Comparison of ENCODE assay signal across 8 mouse cellular contexts in the genomic region with DNA sequence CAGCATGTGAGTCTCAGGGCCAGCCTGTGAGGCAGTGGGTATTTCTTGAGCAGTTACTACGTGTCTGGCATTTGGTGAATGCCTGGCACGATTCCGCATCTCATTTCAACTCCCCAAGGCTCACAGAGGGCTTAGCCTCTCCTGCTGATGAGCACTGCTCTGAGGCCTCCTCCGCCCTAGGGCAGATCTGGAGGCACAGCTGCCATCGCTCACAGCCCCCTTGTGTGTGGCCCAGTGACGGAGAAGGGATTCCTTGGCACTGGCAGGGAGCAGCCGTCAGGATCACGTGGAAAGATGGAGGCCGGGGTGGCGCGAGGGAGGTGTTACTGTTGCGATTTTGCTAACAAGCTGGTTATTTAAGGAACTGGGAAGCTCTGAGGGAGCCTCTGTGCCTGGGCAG. TPM values are rescaled to one million over a fixed set of nuclear protein-coding genes. Genes with fewer than 3 reads are reported as not detected.
DNase-seq lines count a peak whose midpoint lies in the region; ATAC-seq and TF ChIP-seq lines count a peak whose summit lies in the region.
"Had no signal": no experiment of that assay in that cellular context is flagged by ENCODE, and none has a peak within 500 bp of the region (broad histone marks: within the 10 kb centered on the region; RNA-seq: fewer than 3 reads in every experiment).

No protein-coding gene starts in this region.

- H3K36me3 ChIP-seq in forebrain, embryonic 16.5 days (ENCODE audit: control insufficient read depth, insufficient read depth) = no peaks in the 10 kb centered on the region
- H3K36me3 ChIP-seq in midbrain, postnatal 0 days (ENCODE audit: insufficient read depth, low read length) = 0 out of 2 replicates have a peak, but pooled peaks cover 3% of the 10 kb centered on the region
- no peaks in the 10 kb centered on the region for H3K36me3 ChIP-seq in liver, embryonic 12.5 days
- no peaks in the 10 kb centered on the region for H3K36me3 ChIP-seq in stomach, postnatal 0 days (ENCODE audit: control insufficient read depth, insufficient read depth, low read length)

- DNase-seq in brain, embryonic 18.5 days (ENCODE audit: low read depth, low spot score) = peak; percentile 56
- DNase-seq in layer of hippocampus, postnatal 10 days (ENCODE audit: low spot score in 2 of 2) = peak; percentile 76 to 79
- DNase-seq in midbrain, postnatal 0 days (ENCODE audit: low spot score) = peak; percentile 71
- no peak for DNase-seq in heart, postnatal 4 days
- no peak for DNase-seq in stomach, postnatal 0 days (ENCODE audit: low spot score)
- DNase-seq: liver, postnatal 0 days had no signal

- H3K4me1 ChIP-seq in forebrain, embryonic 16.5 days (replicated peaks; ENCODE audit: control insufficient read depth, insufficient read depth, low read length) = peaks cover 47% of the 10 kb centered on the region
- peaks cover 4% of the 10 kb centered on the region; the same call in 1 of the 2 replicates for H3K4me1 ChIP-seq in midbrain, postnatal 0 days (ENCODE audit: insufficient read depth, low read length)
- H3K4me1 ChIP-seq in liver, embryonic 12.5 days = no peaks in the 10 kb centered on the region
- H3K4me1 ChIP-seq in stomach, postnatal 0 days (replicated peaks; ENCODE audit: control insufficient read depth, insufficient read depth) = no peaks in the 10 kb centered on the region

- peak; percentile 91 for ATAC-seq in forebrain, embryonic 16.5 days
- peak; percentile 74 for ATAC-seq in midbrain, postnatal 0 days (ENCODE audit: low FRiP score)
- no peak for ATAC-seq in liver, embryonic 12.5 days
- ATAC-seq in stomach, postnatal 0 days (ENCODE audit: low FRiP score, low TSS enrichment) = no peak; the same call in 1 of the 2 replicates
- ATAC-seq: liver, postnatal 0 days had no signal

- H3K4me2 ChIP-seq in forebrain, embryonic 16.5 days (ENCODE audit: low read length) = peak overlapping the region; percentile 32
- H3K4me2 ChIP-seq in midbrain, postnatal 0 days (ENCODE audit: low read depth, low read length, poor library complexity, severe bottlenecking) = no peak overlapping the region
- H3K4me2 ChIP-seq in liver, embryonic 12.5 days = no peak overlapping the region
- H3K4me2 ChIP-seq in stomach, postnatal 0 days (replicated peaks; ENCODE audit: low read depth) = no peak overlapping the region

- H3K9me3 ChIP-seq in forebrain, embryonic 16.5 days (ENCODE audit: control insufficient read depth, low read length) = no peaks in the 10 kb centered on the region
- no peaks in the 10 kb centered on the region for H3K9me3 ChIP-seq in midbrain, postnatal 0 days (ENCODE audit: low read length)
- no peaks in the 10 kb centered on the region for H3K9me3 ChIP-seq in liver, embryonic 12.5 days (replicated peaks)
- H3K9me3 ChIP-seq in stomach, postnatal 0 days (ENCODE audit: control insufficient read depth, low read length) = no peaks in the 10 kb centered on the region

- TF ChIP-seq CTCF in midbrain, postnatal 0 days (IDR thresholded peaks at IDR 0.05) = no peak
- no peak for TF ChIP-seq CTCF in stomach, postnatal 0 days (IDR thresholded peaks at IDR 0.05; ENCODE audit: low read depth)

- TF ChIP-seq EP300 in stomach, postnatal 0 days (optimal IDR thresholded peaks at IDR 0.05) = no peak

- 19% methylated on average over 12 of the region's 12 CpGs for WGBS in forebrain, embryonic 16.5 days
- WGBS in midbrain, postnatal 0 days = 26% methylated on average over 12 of the region's 12 CpGs
- 43% methylated on average over 12 of the region's 12 CpGs for WGBS in liver, embryonic 12.5 days (ENCODE audit: insufficient replicate concordance)
- 42% methylated on average over 12 of the region's 12 CpGs for WGBS in stomach, postnatal 0 days

- no peaks in the 10 kb centered on the region for H3K27me3 ChIP-seq in forebrain, embryonic 16.5 days (replicated peaks; ENCODE audit: control insufficient read depth, insufficient read depth, low read length)
- no peaks in the 10 kb centered on the region for H3K27me3 ChIP-seq in midbrain, postnatal 0 days (ENCODE audit: insufficient read depth, low read length)
- H3K27me3 ChIP-seq in liver, embryonic 12.5 days (replicated peaks) = peaks cover 14% of the 10 kb centered on the region
- H3K27me3 ChIP-seq in stomach, postnatal 0 days (ENCODE audit: control insufficient read depth, insufficient read depth, low read length) = no peaks in the 10 kb centered on the region

- peak overlapping the region; percentile 29 for H3K9ac ChIP-seq in forebrain, embryonic 16.5 days (replicated peaks; ENCODE audit: low read depth, low read length)
- H3K9ac ChIP-seq in midbrain, postnatal 0 days (replicated peaks; ENCODE audit: low read length, poor library complexity, severe bottlenecking) = no peak overlapping the region
- H3K9ac ChIP-seq in liver, embryonic 12.5 days = no peak overlapping the region
- no peak overlapping the region for H3K9ac ChIP-seq in stomach, postnatal 0 days (ENCODE audit: low read length)
- H3K9ac ChIP-seq: liver, postnatal 0 days had no signal

- no peak overlapping the region for H3K4me3 ChIP-seq in forebrain, embryonic 16.5 days (replicated peaks; ENCODE audit: low read length)
- no peak overlapping the region for H3K4me3 ChIP-seq in midbrain, postnatal 0 days (ENCODE audit: low read depth, low read length)
- no peak overlapping the region for H3K4me3 ChIP-seq in liver, embryonic 12.5 days
- no peak overlapping the region for H3K4me3 ChIP-seq in stomach, postnatal 0 days (ENCODE audit: low read depth, low read length)

- H3K27ac ChIP-seq in forebrain, embryonic 16.5 days (ENCODE audit: low read length) = peak overlapping the region; percentile 78
- H3K27ac ChIP-seq in midbrain, postnatal 0 days (ENCODE audit: low read depth, low read length) = 0 out of 2 replicates have a peak overlapping the region, but pooled peaks have one; percentile 3
- no peak overlapping the region for H3K27ac ChIP-seq in liver, embryonic 12.5 days
- H3K27ac ChIP-seq in stomach, postnatal 0 days (replicated peaks) = no peak overlapping the region

RNA-seq across cellular contexts. Expression of a gene that starts 52.7 kb away (rescaled TPM):
- 342 and 361 TPM in 2 replicates for polyA plus RNA-seq in forebrain, embryonic 16.5 days (2015; fragmentation: Nextera tagmentation; extraction: Ambion mirVana)
- 100 to 1,000 TPM; 220 to 257 TPM for total RNA-seq in layer of hippocampus, postnatal 10 days (2021)
- 188 and 246 TPM in 2 replicates for total RNA-seq in midbrain, postnatal 0 days (2014; rRNA removed)
- polyA plus RNA-seq in midbrain, postnatal 0 days (2015; fragmentation: Nextera tagmentation; extraction: Ambion mirVana) = 224 and 240 TPM in 2 replicates
- 10 to 100 TPM; 57.1 to 58.3 TPM for total RNA-seq in heart, postnatal 4 days (2021)
- 24.5 and 28.7 TPM in 2 replicates for polyA plus RNA-seq in liver, embryonic 12.5 days (2016; fragmentation: Nextera tagmentation; extraction: Ambion mirVana)
- polyA plus RNA-seq in stomach, postnatal 0 days (2015; fragmentation: Nextera tagmentation; extraction: Ambion mirVana) = 50.7 and 59.0 TPM in 2 replicates

Comparison
In these comparisons a context has a peak if more than half of its experiments do, and no peak if none do; other contexts are left out.
1. DNase-seq: peak in brain, embryonic 18.5 days (single experiment), layer of hippocampus, postnatal 10 days (2 of 2) and midbrain, postnatal 0 days (single experiment); none in heart, postnatal 4 days (single experiment) and stomach, postnatal 0 days (single experiment).
2. ATAC-seq: peak in forebrain, embryonic 16.5 days (single experiment) and midbrain, postnatal 0 days (single experiment); none in liver, embryonic 12.5 days (single experiment) and stomach, postnatal 0 days (single experiment).
3. H3K27ac ChIP-seq: peak in forebrain, embryonic 16.5 days (single experiment) and midbrain, postnatal 0 days (single experiment); none in liver, embryonic 12.5 days (single experiment) and stomach, postnatal 0 days (single experiment).